8 mouse cellular contexts compared by ENCODE assay signal in genomic region chr7:45338161-45338911, GRCm38 (mm10). TPM values are rescaled to one million over a fixed set of nuclear protein-coding genes. Genes with fewer than 3 reads are reported as not detected.
A peak's percentile ranks its signal among the peaks of the same experiment; 100 is the strongest.
DNase-seq lines count a peak whose midpoint lies in the region; ATAC-seq lines count a peak whose summit lies in the region.

No protein-coding gene starts in this region.

- H3K4me1 ChIP-seq in forebrain, embryonic 13.5 days, result peaks cover 40% of the 10 kb centered on the region
- H3K4me1 ChIP-seq in kidney, embryonic 16.5 days (ENCODE audit: insufficient read depth, low read length), result peaks cover 54% of the 10 kb centered on the region
- peaks cover 43% of the 10 kb centered on the region for H3K4me1 ChIP-seq in stomach, embryonic 14.5 days (ENCODE audit: control insufficient read depth, insufficient read depth, low read length)

- H3K27ac ChIP-seq in forebrain, embryonic 13.5 days, result no peak overlapping the region
- H3K27ac ChIP-seq in kidney, embryonic 16.5 days (ENCODE audit: low read length), result peak overlapping the region; percentile 67
- peak overlapping the region; percentile 74 for H3K27ac ChIP-seq in stomach, embryonic 14.5 days (ENCODE audit: low read length)

- DNase-seq in adrenal gland, postnatal 14 days, result peak; percentile 43
- DNase-seq in adrenal gland, adult 2 months, result no peak
- DNase-seq in CD4-positive helper T cell, adult 2 months (ENCODE audit: low read depth, low spot score), result peak; percentile 79
- peak; percentile 57 for DNase-seq in lung, postnatal 14 days
- no peak for DNase-seq in spleen, adult 12 weeks (ENCODE audit: low spot score)

- WGBS in forebrain, embryonic 13.5 days, result 2% methylated on average over 14 of the region's 14 CpGs
- 2% methylated on average over 14 of the region's 14 CpGs for WGBS in kidney, embryonic 16.5 days
- WGBS in stomach, embryonic 14.5 days, result 5% methylated on average over 14 of the region's 14 CpGs

- no peaks in the 10 kb centered on the region for H3K9me3 ChIP-seq in forebrain, embryonic 13.5 days (replicated peaks)
- no peaks in the 10 kb centered on the region for H3K9me3 ChIP-seq in kidney, embryonic 16.5 days (ENCODE audit: low read length)
- no peaks in the 10 kb centered on the region for H3K9me3 ChIP-seq in stomach, embryonic 14.5 days (ENCODE audit: control insufficient read depth, low read depth, low read length)

- peaks cover 34% of the 10 kb centered on the region for H3K27me3 ChIP-seq in forebrain, embryonic 13.5 days
- H3K27me3 ChIP-seq in kidney, embryonic 16.5 days (ENCODE audit: insufficient read depth, low read length), result no peaks in the 10 kb centered on the region
- no peaks in the 10 kb centered on the region for H3K27me3 ChIP-seq in stomach, embryonic 14.5 days (ENCODE audit: control insufficient read depth, insufficient read depth, low read length)

- peak overlapping the region; percentile 53; the same call in 1 of the 2 replicates for H3K4me3 ChIP-seq in forebrain, embryonic 13.5 days
- peak overlapping the region; percentile 62 for H3K4me3 ChIP-seq in kidney, embryonic 16.5 days (ENCODE audit: low read length)
- peak overlapping the region; percentile 51 for H3K4me3 ChIP-seq in stomach, embryonic 14.5 days (ENCODE audit: low read depth, low read length)

- H3K4me2 ChIP-seq in forebrain, embryonic 13.5 days, result peak overlapping the region; percentile 85
- H3K4me2 ChIP-seq in kidney, embryonic 16.5 days (replicated peaks; ENCODE audit: low read depth, low read length), result peak overlapping the region; percentile 90
- peak overlapping the region; percentile 90 for H3K4me2 ChIP-seq in stomach, embryonic 14.5 days (replicated peaks; ENCODE audit: low read depth, low read length)

- no peak for ATAC-seq in forebrain, embryonic 13.5 days
- peak; percentile 13 for ATAC-seq in kidney, embryonic 16.5 days (ENCODE audit: low FRiP score, low TSS enrichment)
- ATAC-seq in stomach, embryonic 14.5 days (ENCODE audit: insufficient number of reproducible peaks, insufficient read depth, low FRiP score, low read depth), result peak; percentile 53

- no peaks in the 10 kb centered on the region; the same call in 1 of the 2 replicates for H3K36me3 ChIP-seq in forebrain, embryonic 13.5 days (ENCODE audit: poor library complexity, severe bottlenecking)
- no peaks in the 10 kb centered on the region for H3K36me3 ChIP-seq in kidney, embryonic 16.5 days (ENCODE audit: insufficient read depth, low read length)
- no peaks in the 10 kb centered on the region for H3K36me3 ChIP-seq in stomach, embryonic 14.5 days (ENCODE audit: control insufficient read depth, insufficient read depth, low read length)

- H3K9ac ChIP-seq in forebrain, embryonic 13.5 days, result peak overlapping the region; percentile 73; the same call in 1 of the 2 replicates
- H3K9ac ChIP-seq in kidney, embryonic 16.5 days (replicated peaks; ENCODE audit: low read length), result peak overlapping the region; percentile 79; the same call in 1 of the 2 replicates
- no peak overlapping the region for H3K9ac ChIP-seq in stomach, embryonic 14.5 days (replicated peaks; ENCODE audit: low read depth, low read length)

RNA-seq across cellular contexts. Expression of gene Hrc, which starts 3.2 kb away (rescaled TPM):
- total RNA-seq in adrenal gland, postnatal 14 days (2021), result 0.15 and 0.45 TPM in 2 replicates
- total RNA-seq in adrenal gland, adult 2 months (2021), result under 1 TPM in 1 of 2 experiments, not detected in 1; 0.23 TPM
- polyA plus RNA-seq in adrenal gland, adult 2 months (2012; rRNA removed), result 0.18 TPM in 1 of 2 replicates, not detected in the other
- polyA plus RNA-seq in forebrain, embryonic 13.5 days (2015; fragmentation: Nextera tagmentation; extraction: Ambion mirVana), result 0.06 TPM in 1 of 2 replicates, not detected in the other
- 1.7 and 1.8 TPM in 2 replicates for polyA plus RNA-seq in kidney, embryonic 16.5 days (2015; fragmentation: Nextera tagmentation; extraction: Ambion mirVana)
- polyA plus RNA-seq in stomach, embryonic 14.5 days (2014; fragmentation: Nextera tagmentation; extraction: Ambion mirVana), result 0.78 and 1.8 TPM in 2 replicates

RNA-seq across cellular contexts. Expression of gene Trpm4, which starts 4.8 kb away (rescaled TPM):
- 13.5 and 15.1 TPM in 2 replicates for total RNA-seq in adrenal gland, postnatal 14 days (2021)
- 1 to 10 TPM; 5.2 to 9.4 TPM for total RNA-seq in adrenal gland, adult 2 months (2021)
- 8.8 and 11.2 TPM in 2 replicates for polyA plus RNA-seq in adrenal gland, adult 2 months (2012; rRNA removed)
- polyA plus RNA-seq in forebrain, embryonic 13.5 days (2015; fragmentation: Nextera tagmentation; extraction: Ambion mirVana), result 5.0 and 6.4 TPM in 2 replicates
- 22.3 and 23.6 TPM in 2 replicates for polyA plus RNA-seq in kidney, embryonic 16.5 days (2015; fragmentation: Nextera tagmentation; extraction: Ambion mirVana)
- polyA plus RNA-seq in stomach, embryonic 14.5 days (2014; fragmentation: Nextera tagmentation; extraction: Ambion mirVana), result 18.3 and 23.5 TPM in 2 replicates

RNA-seq across cellular contexts. Expression of gene Ppfia3, which starts 28.5 kb away (rescaled TPM):
- 2.1 and 2.4 TPM in 2 replicates for total RNA-seq in adrenal gland, postnatal 14 days (2021)
- 1 to 10 TPM; 1.1 to 2.8 TPM for total RNA-seq in adrenal gland, adult 2 months (2021)
- polyA plus RNA-seq in adrenal gland, adult 2 months (2012; rRNA removed), result 4.3 and 4.7 TPM in 2 replicates
- 12.0 and 12.7 TPM in 2 replicates for polyA plus RNA-seq in forebrain, embryonic 13.5 days (2015; fragmentation: Nextera tagmentation; extraction: Ambion mirVana)
- 5.1 and 6.3 TPM in 2 replicates for polyA plus RNA-seq in kidney, embryonic 16.5 days (2015; fragmentation: Nextera tagmentation; extraction: Ambion mirVana)
- polyA plus RNA-seq in stomach, embryonic 14.5 days (2014; fragmentation: Nextera tagmentation; extraction: Ambion mirVana), result 5.2 and 6.1 TPM in 2 replicates

RNA-seq across cellular contexts. Expression of gene Lin7b, which starts 32.0 kb away (rescaled TPM):
- 1.2 and 1.4 TPM in 2 replicates for total RNA-seq in adrenal gland, postnatal 14 days (2021)
- 1 to 10 TPM; 2.4 to 3.8 TPM for total RNA-seq in adrenal gland, adult 2 months (2021)
- 5.7 and 10.3 TPM in 2 replicates for polyA plus RNA-seq in adrenal gland, adult 2 months (2012; rRNA removed)
- polyA plus RNA-seq in forebrain, embryonic 13.5 days (2015; fragmentation: Nextera tagmentation; extraction: Ambion mirVana), result 2.9 and 4.5 TPM in 2 replicates
- 1.7 and 1.9 TPM in 2 replicates for polyA plus RNA-seq in kidney, embryonic 16.5 days (2015; fragmentation: Nextera tagmentation; extraction: Ambion mirVana)
- 4.2 and 5.1 TPM in 2 replicates for polyA plus RNA-seq in stomach, embryonic 14.5 days (2014; fragmentation: Nextera tagmentation; extraction: Ambion mirVana)

RNA-seq across cellular contexts. Expression of gene Snrnp70, which starts 57.2 kb away (rescaled TPM):
- 265 and 280 TPM in 2 replicates for total RNA-seq in adrenal gland, postnatal 14 days (2021)
- 100 to 1,000 TPM; 219 to 278 TPM for total RNA-seq in adrenal gland, adult 2 months (2021)
- 230 and 236 TPM in 2 replicates for polyA plus RNA-seq in adrenal gland, adult 2 months (2012; rRNA removed)
- polyA plus RNA-seq in forebrain, embryonic 13.5 days (2015; fragmentation: Nextera tagmentation; extraction: Ambion mirVana), result 250 and 254 TPM in 2 replicates
- polyA plus RNA-seq in kidney, embryonic 16.5 days (2015; fragmentation: Nextera tagmentation; extraction: Ambion mirVana), result 211 and 227 TPM in 2 replicates
- polyA plus RNA-seq in stomach, embryonic 14.5 days (2014; fragmentation: Nextera tagmentation; extraction: Ambion mirVana), result 118 and 124 TPM in 2 replicates

Comparison
In these comparisons a context has a peak if more than half of its experiments do, and no peak if none do; other contexts are left out.
1. DNase-seq: peak in adrenal gland, postnatal 14 days (single experiment), CD4-positive helper T cell, adult 2 months (single experiment) and lung, postnatal 14 days (single experiment); none in adrenal gland, adult 2 months (single experiment) and spleen, adult 12 weeks (single experiment).
2. Peak in every context shown above with its lines, with median percentiles within 50 percentile points of each other: H3K4me2 ChIP-seq and H3K4me3 ChIP-seq.